Mouse (Mus musculus): ENCODE results near the gene 2310009B15Rik.
A peak's percentile ranks its signal among the peaks of the same experiment; 100 is the strongest.

The 2310009B15Rik gene

DNA sequence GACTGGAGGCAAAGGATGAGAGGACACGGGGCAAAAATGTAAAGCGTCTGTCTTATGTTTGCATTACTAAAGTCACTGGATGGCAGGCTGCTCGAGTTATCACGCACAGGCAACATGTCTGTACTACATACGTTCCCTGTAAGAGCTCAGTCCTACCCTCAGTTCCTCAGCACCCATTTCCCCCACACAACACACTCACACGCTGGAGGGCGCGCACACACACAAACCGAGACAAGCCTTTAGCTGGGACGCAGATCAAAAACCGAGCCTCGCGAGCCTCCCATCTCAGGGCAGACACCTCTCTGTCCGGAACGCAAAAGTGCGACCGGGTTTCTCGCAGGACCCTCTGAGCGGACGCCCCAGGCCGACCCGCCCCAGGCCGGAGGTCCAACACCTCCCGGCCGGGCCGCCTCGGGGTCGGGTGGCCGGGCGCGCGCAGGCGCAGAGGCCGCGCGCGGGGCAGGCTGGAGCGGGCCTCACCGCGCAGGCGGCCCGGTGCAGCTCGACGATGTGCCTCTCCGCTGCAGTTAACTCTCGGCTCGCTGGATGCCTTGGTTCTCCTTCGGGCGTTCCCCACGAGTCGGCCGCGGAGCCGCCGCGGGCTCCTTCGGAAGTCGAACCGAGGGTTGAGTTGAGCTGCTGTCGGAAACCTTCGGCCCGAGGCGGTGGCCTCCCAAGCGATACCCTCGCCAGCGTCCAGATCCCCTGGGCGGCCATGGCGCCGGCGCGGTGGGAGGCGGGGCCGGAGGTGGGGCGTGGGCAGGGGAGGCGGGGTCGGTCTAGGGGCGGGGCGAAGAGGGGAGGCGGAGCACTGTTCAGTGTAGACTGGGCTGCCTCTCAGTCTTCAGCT is at the start of gene 2310009B15Rik:
Gene 2310009B15Rik, minus strand, starts transcription at position 752 of the 850 bp plus-strand sequence.
- peak; percentile 91 for DNase-seq

DNA sequence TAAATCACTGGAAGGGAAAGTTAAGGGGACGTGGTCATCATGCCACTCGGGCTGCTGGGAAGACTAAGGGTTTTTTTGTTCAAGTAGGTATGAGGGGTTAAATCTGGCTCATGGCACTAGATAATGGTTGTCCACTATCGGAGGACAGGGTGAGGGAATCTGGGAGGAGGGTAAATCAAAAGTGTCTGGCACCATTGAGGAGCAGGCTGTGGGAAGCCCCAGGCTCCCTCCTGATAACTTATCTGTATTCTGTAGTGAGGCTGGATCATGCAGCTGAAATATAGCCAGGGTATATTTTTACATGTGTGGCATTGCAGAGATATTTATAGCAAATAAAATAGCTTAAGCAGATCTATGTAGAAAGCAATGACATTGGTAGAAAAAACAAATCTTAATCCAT is 49.6 kb upstream of the 2310009B15Rik start:
- no peak for DNase-seq

DNA sequence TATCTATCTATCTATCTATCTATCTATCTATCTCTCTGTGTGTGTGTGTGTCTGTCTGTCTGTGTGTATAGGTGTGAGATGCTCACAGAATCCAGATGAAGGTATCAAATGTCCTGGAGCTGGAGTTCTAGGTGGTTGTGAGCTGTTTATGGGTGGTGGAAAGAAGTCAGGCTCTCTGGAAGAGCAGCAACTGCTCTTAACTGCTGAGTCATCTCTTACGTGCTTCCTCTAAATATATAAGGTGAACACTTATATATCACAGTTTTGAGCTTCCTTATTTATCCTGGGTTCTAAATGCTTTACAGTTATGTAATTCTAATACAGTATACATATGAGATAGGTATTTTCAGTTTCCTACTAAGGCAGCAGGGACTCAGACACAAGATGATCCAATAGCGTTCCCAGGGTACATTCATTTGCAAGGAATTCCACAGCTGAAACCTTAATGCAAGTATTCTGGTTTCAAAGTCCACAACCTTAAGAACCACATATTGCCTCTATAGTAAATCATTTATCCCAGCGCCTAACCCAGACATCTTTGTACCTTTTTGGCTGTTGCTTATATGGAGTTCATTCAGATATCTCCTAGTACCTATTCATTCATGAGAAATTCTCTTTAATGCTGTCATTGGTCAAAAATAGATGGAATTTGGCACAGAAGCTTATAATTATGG is 48.6 kb upstream of the 2310009B15Rik start:
- no peak for DNase-seq

DNA sequence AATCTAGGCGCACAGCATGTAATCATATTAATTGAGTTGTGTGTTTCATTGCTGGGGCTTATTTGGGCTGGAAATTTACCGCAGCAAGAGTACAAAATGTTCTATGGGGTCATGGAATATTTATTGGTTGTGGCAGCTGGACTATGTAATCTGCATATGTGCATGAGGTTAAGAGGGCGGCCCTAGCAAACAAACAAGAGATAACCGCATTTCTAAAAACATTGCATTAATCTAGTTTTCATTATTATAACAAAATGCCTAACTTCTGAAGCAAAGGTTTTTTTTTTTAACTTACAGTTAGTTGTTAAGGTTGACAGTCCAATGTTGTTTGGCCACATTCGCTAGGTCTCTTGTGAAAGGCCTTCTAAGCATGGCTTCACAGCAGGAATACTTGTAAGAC is 47.2 kb upstream of the 2310009B15Rik start:
- DNase-seq, result peak; percentile 27

DNA sequence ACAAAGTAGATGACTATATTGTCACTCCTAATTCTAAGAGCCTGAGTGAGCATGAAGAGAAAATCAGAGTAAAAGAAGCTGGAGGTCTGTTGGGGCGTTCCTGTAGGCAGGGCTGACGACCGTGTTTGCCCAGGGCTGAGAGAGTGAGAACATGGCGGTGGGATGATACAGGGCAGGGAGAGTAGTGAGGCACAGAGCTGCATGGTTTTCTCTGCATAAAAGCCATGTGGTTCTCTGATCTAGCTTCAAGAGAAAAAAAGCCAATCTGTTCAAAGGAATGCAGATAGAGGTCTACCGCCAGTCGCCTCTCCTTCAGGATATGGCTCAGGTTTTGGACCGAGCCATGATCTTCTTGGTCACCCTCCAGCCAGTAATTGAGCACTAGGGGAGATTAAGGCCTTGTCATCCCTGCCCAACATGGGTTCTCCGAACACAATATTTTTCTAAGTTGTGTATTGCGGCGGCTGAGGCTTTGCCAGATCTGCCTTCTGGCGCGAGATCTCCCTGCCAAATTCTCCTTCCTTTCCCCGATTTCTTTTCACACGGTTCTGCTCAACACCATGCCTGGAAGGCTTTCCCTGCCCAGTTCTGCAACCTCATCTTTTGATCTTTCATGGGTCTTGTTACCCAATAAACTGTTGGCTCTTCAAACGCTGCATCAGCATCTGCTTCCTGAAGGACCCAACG is 44.9 kb upstream of the 2310009B15Rik start:
- no peak for DNase-seq

DNA sequence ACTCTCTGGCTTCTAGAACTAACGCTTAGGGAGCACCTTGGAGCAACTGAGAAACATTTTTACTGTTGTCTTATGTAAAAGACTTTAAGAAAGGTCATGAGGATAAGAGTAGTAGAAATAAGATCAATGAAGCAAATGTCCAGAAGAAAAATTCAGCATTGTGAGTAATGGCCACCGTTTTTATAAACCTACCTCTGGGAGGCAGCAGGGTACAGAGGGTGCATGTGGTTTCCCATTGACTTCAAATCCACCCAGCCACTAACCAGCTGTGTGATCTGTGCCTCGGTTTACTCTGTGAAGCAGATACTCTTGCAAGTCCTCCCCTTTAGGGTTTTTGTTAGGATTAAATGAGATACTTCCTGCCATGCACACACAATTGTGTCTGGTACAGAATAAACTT is 39.4 kb upstream of the 2310009B15Rik start:
- no peak for DNase-seq

DNA sequence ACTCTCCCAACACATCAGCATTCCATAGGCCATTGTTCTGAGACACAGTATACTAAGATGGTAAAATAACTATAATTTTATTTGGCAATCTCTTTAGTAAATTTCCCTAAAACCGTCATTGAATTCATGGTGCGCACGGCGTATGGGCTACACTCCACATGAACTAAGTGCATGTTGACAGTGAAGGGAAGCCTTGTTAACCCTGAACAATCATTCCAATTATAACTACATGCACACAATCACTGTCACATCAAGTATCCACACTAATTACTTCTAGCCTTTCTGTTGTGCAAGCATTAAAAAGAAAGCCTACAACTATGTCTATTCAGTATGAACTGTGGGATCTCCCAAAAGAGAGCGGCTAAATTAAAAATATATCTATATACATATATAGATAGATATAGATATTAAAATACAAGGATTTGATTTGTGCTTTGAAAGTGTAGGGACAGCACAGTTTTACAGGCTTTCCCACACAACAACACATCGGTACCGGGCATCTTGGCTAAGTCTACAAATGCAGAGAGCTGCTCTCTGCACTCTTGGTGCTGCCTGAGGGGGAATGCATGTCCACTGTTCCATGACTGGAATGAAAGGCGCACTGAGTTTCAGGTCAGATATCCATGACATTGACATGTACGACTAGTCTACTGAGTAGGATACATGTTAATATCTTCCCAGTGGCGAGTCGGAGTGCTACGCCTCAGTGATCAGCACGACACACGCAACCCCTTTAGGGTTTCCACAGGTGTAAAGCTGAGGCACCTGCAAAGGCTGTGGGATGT is 21.0 kb upstream of the 2310009B15Rik start:
- DNase-seq, result peak; percentile 3

DNA sequence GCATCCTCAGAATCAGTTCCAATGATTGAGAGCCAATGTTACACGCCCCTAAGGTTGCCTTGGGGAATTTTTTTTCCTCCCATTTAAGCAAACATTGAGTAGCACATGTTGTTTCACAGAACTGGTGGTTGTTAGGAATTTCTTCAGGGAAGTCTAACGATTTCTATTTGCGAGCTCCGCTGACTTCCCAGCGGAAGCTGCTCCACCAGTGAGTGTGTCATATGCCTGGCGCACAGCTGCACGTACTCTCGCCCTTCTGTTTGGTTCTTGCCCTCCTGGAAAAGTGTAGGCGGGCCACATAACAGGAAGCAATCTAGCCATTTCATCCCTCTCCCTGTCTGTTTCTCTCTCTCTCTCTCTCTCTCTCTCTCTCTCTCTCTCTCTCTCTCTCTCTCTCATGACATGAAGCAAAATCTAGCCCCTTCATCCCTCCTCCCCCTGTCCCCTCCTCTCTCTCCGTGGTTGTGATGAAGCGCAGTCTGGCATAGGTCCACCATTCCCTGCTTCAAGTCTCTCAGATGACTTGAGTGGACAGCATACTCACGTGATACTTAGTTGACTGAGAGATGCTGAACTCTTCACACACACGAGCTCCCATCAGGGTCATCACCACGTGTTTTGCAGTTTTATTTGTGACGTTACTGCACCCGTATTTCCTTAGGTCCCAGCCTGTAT is 19.9 kb upstream of the 2310009B15Rik start:
- DNase-seq, result peak; percentile 7

DNA sequence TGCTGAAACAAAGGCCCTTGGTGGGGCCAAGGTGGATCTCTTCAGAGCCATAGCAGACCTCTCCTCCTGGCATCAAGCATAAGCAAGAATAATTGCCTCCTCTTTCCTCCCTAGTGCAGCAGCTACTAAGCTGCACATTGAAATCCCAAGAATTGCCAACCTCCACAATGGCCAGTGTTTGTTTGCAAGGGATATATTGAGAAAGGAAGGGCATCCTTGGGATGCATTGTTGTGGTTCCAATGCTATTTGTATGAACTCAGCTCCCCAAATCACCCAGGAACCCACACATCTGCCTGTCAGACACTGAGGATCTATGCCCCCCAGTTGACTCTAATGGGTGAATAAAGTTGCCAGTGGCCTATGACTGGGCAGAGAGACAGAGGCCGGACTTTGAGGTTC is 5.8 kb downstream of the 2310009B15Rik start:
- DNase-seq, result no peak

DNA sequence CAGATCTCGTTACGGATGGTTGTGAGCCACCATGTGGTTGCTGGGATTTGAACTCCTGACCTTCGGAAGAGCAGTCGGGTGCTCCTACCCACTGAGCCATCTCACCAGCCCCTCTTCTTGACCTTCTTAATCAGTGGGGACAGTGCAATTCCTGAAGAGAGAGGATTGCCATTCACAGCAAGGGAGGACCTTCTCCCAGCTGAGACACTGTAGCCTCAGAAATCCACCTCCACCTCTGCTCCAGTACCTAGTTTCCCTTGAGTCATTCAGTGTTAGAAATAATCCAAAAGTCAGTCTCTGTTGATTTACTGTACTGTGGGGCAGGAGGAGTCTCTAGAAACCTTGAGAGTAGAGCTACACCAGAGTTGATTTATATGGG is 6.5 kb downstream of the 2310009B15Rik start:
- no peak for DNase-seq

DNA sequence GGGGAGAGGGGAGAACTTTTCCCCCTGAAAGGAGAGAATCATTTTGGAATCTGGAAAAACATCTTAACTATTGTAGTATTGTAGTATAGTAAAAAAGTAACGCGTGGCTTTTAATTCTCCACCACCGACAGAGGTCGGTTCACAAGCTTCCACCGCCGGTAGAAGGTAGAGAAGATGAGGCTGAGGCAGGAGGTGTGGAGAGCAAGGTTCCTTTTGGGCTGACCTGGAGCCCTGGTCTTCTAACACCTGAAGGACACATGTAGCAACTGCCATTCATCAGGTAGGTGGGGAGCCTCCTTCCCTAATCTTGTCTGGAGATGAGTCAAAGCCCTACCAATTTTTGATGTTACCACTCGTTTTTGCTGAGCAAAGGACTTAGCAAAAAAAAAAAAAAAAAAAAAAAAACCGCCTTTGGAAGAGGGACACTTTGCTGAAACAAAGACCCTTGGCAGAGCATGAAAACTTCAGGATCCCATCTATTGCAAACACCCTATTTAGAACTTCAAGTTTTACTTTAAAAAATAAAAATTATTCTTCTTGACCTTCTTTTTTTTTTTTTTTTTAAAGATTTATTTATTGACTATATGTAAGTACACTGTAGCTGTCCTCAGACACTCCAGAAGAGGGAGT is 7.0 kb downstream of the 2310009B15Rik start:
- no peak for DNase-seq

DNA sequence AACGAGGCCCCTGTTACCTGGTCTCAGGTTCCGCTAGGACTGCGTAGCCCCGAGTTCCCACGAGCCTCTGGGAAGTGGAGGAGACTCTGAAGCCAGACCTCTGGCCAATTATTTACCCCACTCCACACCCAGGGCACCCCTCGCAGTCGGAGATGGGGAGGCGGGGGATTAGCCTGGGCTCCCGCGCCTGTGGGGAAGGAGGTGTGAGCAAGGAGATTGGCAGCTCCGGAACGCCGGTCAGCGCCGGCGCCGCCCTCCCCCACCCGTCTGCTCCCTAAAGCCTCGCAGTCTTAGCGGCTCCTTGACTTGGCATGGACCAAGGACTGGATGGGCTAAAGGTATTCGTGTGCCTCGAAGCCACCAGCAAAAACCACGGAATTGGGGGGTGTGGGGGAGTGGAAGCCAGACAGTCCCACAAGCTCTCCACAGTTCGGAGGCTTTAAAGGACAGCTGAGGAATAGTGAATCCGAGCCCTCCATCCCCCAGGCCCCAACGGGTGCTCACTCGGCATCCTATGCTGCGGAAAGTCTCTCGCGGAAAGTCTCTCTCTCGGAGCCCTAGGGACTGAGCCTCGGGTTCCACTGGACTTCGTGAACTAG is 8.0 kb downstream of the 2310009B15Rik start, which contains the start of gene Lhx9:
Gene Lhx9, minus strand, starts transcription at position 67 of the 599 bp plus-strand sequence.
- DNase-seq, result no peak

DNA sequence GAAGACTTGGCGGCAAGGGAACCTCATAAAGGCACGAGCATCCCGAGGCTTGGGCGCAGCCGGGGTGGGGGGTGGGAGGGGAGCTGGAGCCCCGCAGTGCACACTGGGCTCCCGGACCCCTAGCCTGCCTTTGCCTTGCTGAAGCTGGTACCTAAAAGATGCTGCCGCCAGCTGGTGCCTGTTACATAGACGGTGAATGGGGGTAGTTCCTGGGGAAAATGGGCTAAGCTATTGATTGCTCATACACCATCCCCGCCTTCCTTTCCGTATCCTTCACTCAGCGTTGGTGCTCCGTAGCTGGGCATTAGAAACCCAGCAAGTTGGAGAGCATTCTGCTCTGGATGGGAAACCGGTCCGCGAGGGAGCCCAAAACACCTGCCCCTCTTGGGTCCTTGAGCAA is 8.6 kb downstream of the 2310009B15Rik start:
- no peak for DNase-seq

DNA sequence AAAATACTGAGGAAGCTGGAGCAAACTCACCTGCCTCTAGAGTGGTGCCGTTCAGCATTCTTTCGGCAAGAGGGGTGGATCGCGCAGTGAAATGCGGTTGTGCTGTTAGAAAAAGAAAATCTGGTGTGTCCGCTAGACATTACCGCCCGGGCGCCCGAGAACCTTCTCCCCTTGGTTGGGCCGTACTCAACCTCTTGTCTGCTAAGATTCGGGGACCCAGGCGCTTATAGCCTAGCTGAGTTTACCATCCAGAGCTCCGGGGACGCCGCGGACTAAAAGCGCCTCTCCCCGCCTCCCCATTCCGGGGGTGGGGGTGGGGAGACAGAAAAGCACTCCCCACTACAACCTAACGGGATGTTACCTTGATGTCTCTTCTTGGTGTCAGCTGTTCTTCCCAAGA is 9.5 kb downstream of the 2310009B15Rik start:
- DNase-seq, result no peak

DNA sequence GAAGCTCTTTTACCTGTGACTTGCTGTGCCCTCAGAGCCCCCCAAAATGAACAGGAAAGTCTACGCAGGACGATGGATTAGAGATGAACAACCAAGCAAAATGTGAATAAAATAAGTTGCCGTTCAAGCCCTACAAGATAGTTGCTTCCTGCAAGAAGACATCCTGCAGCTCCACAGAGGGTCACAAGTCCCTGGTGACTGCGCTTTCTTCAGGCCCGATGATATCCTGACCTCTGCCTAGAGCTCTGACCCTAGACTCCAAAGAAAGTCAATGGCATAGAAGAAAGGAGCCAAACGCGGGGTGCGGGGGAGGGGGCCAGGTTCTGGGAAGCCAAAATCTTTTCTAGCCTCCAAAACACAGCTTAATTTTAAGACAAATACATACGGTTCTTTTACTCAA is 10.1 kb downstream of the 2310009B15Rik start:
- DNase-seq, result no peak

DNA sequence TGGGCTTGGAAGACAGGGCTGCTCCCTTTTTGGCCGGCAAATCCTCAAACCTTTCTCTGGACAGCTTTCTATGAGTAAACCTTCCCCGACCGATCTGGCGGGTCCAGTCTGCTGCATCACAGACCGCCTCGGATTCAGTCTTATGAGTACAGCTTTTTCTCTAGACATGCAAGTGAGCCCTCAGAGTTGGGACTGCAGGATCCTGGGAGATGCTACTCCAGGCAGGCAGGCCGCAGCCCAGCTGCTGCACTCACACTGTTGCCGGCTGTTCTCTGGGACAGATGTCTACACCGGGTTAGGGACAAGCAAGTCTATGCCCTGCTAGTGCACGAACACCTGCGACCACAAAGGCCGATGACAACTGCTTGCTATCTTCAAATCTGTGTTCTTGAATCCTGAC is 10.5 kb downstream of the 2310009B15Rik start:
- no peak for DNase-seq

DNA sequence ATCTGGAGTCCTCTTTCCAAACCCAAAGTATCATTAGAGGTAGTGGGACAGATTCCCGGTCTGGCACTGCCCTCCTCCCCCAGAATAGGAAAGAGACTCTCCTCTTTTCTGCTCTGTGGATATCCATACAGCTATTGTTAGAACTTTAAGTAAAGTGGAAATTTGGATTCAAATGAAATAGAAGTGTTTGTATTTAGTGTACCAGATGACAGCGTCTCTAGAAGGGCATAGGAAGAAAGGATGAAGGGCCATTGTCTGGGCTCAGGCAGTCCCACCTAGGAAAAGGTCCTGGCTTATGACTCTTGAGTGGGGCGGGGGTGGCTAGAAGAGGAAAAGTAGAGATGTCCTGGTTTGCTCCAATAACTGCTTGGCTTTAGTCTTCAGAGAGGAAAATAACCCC is 11.2 kb downstream of the 2310009B15Rik start:
- DNase-seq, result no peak

DNA sequence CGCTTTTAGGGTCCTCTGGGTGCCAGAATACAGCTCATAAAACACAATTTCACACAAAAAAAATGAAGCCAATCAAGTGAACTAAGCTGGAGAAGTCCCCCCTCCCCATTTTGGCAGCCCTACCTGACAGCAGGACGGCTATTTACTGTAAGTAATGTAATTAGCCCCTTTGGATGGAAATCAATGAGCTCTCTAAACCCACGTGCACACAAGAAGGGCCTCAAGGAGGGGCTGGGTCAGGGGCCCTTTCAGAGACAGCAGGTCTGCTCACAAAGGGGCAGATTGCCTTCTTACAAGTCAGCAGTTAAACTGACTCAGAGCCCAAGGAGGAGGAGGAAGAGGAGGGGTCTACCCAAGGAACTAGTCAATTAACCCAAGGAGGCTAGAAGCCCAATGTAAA is 12.5 kb downstream of the 2310009B15Rik start:
- no peak for DNase-seq

DNA sequence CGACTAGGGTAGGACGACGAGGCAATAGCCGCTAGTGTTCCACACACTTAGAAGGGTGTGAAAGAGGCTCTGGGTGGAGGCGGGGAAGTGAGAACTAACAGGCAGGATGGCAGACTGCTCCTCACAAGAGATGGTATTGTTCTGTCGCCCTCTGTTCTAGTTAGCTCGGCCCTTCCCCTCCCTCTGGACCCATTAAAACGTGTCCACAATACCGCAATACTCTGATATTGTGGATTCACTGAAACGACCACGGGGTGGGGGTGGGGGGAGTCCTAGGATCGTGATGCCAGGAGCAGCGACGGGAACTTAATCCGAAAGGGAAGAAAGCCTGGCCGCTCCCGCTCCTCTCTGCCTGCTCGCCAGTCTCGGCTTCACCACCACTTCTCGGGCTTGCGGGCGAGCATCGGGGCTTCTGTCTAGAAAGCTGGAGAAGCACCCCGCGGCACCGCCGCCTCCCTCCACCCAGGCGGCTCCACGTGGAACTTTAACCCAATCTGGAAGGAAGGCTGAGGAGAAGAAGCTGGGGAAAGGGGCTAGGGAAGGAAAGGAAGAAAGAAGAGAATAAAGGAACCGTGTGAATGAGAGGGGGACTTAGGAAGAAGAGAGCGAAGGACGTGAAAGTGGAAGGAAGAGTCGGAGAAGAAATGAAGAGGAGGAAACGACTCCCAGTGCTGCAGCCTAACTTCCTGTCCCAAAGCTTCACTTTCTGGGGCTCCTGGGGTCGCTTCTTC is 13.1 kb downstream of the 2310009B15Rik start:
- no peak for DNase-seq

DNA sequence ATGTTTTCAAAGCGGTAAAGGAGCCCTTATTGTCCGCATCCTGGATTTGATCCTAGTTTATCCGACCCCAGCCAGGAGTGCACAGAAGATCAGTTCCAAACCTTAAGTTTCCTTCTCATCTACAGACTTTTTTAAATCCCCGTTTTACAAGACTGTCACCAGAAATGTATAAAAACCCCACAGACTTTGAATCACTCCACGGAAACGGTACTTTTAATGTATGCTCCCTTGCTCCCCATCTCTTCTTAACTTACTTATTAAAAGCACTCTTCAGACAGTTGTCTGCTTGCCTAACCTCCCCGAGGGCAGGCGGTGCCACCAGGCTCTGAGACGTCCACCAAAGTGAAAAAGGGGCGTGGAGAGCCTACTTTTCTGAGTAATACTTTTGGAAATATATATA is 13.9 kb downstream of the 2310009B15Rik start:
- no peak for DNase-seq

DNA sequence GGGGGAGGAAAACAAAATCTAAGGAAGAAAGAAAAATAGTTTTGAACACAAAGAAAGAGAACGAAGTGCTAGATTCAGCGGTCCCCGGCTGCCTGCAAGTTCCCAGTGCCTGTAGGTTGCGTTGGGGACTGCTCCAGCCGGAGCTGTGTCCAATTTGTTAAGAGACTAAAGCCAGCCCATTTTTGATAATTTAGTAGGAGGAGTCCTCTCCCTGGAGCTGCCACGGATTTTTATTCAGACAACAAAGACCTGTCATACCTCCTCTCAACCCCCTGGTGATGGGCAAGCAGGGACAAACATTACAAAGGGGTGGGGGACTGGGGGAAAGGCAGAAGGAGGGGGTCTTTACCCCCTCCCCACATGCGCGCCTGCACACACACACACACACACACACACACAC is 14.3 kb downstream of the 2310009B15Rik start:
- no peak for DNase-seq

All from kidney, postnatal 14 days (tissue).